Mouse (Mus musculus) embryo, embryonic 11 days (tissue): ENCODE data around the gene Gngt2.
A peak's percentile ranks its signal among the peaks of the same experiment; 100 is the strongest.

Experiments used
- DNase-seq: peaks from one replicate; pipeline ENCODE4 v3.0.0-alpha.2; 2015

Gngt2 gene

DNA sequence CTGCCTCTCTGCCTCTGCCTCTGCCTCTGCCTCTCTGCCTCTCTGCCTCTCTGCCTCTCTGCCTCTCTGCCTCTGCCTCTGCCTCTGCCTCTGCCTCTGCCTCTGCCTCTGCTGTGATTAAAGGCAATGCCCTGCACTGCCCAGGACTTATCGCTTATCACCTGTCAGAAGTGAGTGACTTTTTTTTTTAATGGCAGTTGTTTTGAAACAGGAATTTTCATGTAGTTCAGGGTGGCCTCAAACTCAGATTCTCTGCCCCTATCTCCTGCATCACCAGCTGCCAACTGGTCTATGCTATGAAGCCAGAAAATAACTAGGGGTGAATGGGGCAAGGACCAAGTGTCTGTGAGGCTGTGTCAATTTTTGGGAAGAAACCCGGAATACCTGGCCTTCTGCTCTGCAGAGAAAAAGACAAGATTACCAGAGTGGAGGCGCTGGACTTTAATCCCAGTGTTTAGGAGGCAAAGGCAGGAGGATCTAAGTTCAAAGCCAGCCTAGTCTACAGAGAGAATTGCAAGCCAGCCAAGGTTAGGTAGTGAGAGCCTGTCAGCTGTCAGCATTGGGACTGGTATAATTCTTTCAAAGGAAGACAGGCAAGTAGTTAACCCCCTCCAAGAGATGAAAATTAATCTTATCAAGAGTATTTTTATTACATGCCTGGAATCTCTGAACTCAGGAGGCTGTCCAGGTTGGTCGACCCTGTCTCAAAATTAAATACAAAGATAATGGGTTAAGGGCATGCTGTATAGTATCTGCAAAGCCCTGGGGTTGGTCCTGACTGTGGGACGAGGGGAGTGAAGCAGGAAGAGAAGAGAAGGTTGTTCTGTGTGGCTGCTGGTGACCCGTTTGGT is 10.5 kb upstream of the Gngt2 start:
- DNase-seq: no peak

DNA sequence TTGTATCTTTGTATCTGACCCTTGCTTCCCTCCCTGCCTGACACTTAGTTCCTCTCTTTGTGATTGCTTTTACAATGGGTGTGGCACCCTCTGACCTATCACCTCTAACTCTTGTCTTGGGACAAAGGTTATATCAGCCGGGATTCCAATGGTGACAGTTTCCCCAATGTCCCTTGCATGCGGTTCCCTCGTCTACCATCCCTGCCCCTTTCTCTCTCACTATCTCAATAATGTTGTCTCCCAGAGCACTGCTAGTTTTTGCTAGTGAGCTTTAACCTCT is 9.9 kb upstream of the Gngt2 start:
- DNase-seq: no peak

DNA sequence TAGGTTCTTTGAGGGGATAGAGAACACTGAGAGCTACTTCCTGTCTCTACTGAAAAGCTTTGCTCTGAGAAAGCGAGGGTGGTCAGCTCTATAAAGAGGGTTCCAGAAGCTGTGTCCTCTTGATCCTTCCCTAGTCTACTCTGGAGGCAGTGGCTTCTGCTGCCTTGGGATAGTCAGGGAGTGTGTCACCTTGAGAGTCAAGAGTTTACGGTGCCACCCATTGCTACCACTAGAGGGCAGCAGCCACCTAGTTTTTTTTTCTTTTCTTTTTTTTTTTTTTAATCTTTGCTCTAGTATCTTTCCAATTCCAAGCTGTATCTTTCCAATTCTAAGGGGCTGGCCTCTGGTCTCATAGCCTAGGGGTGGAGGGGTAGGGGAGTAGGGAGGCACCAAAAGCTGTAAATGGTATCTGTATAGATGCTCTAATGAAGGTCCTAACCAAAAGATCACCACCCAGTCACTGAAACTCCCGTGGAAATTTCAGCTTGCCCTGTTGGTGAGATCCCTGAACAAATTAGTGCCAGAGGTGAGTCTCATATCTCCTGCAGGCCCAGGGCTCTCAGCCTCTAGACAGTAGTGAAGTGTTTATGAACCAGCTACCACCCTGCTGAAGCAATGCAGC is 9.4 kb upstream of the Gngt2 start:
- DNase-seq: peak; percentile 69

DNA sequence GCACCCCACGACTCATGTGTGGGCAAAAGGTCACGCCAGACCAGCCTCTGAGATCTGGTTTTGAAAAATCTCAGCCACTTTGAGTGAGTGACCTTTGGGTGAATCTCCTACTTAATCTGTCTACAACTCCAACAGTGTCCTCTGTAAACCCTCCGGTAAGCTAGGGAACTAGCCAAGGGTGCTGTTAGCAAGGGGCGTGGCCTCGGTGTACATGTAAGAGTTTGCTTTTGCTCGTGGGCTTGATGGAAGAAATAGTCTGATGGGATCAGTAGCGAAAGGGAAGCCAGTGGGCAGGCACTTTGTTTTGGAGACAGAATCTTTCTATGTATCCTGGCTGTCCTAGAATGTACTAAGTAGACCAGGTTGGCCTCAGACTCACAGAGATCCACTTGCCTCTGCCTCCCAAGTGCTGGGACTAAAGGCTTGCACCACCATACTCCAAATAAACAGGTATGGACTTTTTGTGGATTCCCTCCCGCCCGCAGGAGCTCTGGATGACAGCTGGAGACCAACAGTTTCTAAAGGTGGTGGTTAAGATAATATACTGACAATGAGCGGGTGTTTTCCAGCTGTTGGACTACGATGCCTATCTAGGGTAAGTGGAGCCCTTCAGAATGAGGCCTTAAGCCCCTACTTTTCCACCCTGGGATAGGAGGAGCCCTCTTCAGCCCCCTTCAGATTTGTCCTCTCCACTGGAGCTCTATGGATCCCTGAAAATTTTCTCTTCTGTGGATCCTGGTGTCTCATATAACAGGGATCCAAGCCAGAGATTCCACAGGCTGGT is 8.6 kb upstream of the Gngt2 start:
- no peak for DNase-seq

DNA sequence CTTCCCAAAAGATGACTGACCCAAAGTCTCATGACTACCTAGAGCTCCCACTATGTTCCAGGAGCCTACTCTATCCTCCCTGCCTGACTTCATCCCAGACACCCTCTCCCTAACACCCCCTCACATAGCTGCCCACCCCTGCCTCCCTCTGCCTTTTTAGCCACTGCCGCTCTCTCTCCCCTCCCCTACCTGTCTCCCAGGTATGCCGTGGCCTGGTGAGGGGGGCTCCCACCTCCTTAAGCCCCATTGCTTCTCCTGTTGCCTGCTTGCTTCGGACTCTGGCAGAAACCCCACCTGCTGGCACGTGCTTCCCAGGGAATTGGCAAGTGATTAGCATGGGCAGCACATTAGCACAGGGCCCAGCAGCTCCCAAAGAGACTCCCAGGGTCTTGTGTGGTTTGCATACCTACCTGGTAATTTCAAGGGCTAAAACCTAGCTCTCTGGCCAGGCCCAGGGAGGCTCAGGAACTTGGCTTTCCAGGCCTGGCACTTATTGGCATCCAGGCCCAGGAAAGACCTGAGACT is 7.4 kb upstream of the Gngt2 start:
- no peak for DNase-seq

DNA sequence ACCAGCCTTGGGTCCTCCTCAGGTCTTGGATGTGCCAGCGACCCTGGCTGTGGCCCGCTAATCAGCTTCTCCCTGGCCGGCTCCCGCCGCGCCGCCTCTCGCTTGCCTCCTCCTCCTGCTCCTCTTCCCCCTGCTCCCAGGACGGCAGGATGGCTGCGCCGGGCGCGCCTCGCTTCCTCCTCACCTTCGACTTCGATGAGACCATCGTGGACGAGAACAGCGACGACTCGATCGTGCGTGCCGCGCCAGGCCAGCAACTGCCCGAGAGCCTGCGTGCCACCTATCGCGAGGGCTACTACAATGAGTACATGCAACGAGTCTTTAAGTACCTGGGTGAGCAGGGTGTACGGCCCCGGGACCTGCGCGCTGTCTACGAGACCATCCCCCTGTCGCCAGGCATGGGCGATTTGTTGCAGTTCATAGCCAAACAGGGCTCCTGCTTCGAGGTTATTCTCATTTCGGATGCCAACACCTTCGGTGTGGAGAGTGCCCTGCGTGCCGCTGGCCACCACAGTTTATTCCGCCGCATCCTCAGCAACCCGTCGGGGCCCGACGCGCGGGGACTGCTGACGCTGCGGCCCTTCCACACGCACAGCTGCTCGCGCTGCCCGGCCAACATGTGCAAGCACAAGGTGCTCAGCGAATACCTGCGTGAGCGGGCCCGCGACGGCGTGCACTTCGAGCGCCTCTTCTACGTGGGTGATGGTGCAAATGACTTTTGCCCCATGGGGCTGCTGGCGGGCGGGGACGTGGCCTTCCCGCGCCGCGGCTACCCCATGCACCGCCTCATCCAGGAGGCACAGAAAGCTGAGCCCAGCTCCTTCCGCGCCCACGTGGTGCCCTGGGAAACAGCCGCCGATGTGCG is 6.4 kb upstream of the Gngt2 start:
- DNase-seq: peak; percentile 28

DNA sequence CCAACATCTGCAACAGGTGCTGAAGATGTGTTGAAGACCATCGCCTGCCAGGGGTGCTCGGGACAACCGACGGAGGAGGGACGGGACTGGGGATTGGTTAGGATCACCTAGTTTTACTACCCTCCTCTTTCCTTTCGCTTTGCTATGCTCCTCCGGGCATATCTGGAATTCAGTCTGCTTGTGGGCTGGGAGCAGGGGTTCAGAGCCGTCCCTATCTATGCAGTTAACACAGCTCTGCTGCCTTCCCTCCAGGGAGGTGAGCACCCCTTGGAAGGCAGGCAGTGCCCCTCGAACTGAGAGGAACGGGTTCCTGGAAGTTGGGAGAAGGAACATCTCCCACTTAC is 5.8 kb upstream of the Gngt2 start:
- no peak for DNase-seq

DNA sequence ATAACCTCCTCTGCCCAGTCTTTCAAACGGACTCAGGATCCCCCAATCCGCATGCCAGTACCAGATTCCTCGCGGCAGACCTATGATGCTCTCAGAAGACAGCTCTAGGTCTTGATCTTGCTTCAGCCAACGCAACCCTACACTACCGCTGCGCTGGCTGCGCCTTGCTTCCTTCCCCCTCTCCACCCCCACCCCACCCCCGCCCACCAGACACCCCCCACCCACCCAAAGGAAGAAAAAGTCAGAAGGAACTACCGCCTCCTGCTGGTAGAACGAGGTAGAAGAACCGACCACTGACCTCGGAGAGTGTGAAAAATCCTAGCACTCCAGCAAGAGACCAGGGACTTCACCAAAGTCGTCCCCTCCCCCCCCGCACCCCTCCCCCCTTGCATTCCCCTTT is 5.4 kb upstream of the Gngt2 start:
- peak; percentile 50 for DNase-seq

DNA sequence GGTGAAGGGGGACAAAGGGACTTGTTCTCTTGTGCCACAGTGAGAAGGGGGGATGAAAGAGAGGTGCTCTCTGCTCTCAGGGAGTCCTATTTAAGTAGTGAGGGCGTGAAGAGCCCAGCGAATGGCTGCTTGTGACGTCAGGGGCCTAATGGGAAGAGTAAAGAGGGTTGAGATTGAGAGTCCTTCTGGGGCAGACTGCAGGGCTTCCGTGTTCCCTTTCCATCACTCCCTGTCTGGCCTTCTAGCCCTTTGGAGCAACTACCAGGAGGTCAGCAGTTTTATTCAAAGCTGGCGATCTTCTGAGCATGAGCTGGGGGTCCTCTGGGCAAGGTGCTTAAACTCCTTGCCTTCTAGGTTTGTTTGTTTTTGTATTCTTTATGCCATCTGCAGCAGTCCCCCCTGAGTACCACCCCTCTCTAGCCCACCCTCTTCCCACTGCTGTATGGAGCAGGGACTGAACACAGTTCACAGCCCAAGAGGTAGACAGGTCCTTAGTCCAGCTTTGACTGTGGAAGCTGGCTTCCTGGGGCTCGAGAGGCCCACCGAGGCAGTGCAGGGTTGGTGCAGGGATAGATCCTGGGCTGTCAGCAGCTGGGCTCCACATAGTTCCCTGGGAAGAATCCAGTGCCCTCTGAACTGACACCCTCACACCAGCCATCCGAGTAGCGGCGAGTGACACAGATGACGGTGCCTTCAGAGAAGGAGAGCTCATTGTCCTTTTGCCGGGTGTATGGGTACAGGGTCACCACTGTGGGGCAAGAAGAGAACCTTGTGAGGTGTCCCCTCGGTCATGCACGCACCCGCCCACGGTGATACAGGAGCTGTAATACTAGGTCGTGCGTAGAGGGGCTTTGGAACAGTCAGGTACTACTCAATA is 4.6 kb upstream of the Gngt2 start:
- DNase-seq: no peak

DNA sequence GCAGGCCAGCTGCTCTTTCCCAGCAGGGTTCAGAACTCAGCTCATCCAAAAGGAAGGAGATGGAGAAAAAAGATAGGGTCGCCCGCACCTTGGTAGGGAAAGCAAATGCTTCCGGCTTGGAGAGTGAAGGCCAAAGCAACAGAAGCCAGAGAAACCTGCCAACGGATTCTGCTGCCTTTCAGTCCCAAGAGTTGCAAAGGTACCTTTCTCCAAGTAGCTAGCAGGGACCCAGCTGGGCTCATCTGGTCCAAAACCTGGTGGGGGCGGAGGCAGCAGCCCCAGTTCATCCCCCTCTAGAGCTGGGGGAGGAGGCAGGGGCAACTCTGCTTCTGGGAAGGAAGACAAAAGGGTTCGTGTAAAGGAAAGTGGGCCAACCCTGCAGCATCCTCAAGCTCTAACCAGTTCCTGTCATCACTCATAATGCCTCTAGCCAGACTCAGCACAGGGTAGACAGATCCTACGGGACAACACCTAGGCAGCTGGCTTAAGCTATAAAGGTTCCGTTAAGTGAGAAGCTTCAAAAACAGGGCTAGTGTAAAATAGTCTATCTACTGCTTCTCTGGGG is 3.9 kb upstream of the Gngt2 start:
- no peak for DNase-seq

DNA sequence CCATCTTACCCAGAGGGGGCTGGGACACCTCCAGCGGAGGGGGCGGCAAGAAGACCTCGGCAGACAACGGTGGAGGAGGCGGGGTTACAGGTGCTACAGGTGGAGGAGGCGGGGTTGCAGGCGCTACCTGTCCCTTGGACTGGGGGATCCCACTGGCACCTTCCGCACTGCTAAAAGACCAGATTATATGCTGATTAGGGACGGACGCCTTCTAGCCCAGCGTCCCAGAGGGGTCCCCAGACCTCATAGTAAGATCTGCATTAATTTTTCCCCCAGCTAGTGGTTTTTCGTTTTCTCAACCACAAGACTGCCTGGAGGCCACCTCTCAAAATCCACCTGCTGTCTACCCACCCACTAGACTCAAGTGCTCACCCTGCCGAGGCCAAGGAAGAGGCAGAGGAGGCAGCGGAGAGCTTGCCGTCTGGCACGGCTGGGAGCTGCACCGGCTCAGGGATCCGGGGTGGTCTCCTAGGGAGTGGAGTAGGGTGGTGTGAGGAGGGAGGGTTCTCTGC is 3.3 kb upstream of the Gngt2 start:
- no peak for DNase-seq

DNA sequence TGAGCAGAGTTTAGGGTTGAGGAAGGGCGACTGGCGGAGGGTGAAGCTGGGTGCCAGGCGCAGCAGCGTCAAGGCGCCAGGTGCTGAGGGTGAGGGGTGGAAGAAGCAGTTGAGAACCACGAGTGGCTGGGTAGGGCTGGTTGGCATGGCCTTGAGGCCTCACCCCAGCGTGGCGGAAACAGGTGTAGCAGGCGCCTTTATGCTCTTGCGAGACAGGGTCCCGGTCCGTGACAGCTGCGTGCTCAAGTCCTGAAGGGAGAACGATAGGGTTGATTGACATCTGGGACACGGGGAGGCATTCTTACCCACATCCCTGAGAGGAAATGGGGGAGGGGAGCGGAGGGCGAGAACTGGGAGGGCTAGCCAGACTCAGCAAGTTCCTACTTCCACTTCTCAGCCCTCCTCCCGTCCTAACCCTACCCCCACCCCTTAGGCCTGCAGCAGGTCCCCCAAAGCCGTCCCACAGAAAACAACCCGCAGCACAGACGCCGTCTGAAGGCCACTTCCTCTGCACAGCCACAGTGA is 2.8 kb upstream of the Gngt2 start:
- DNase-seq: peak; percentile 37

DNA sequence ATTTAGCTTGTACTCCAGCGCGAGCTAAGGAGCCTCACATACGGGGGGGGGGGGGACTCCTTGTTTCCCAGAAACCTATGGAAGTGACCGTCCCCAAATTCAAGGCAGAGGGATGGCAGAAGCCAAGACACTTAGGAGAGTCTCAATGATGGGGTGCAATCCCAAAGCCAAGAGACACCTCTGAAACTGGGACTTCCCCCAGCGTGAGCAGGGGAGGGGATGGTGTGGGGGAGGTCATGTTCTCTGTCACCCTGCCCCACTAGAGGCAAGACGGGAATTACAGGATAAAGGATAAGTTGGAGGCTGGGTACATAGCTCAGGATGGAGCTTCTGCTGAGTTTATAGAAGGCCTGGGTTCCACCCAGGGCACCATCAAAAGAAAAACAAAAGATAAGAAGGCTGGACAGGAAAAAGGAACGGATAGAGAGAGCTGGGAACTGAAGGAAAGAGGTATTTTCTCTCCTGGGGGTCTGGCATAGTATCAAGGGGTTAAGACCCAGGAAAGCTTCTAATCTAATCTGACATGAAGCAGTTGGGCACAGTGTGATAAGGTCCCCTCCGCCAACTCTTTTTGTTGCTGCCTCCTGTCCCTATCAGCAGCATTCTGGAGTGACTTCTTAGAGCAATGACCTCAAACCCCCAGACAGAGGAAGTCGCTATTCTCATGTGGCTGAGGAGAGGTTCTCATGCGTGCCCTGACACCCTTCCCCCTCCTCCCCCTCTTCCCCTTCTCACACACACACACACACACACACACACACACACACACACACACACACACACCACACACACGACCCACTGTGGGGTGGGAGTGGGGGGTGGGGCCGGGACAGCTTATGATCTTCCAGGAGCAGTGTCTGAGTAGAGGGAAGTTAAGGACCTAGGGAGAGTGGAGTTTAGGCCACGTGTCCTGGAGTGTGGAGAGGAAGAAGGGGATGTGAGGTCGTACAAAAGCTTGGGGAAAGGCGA is 2.0 kb upstream of the Gngt2 start:
- DNase-seq: no peak

DNA sequence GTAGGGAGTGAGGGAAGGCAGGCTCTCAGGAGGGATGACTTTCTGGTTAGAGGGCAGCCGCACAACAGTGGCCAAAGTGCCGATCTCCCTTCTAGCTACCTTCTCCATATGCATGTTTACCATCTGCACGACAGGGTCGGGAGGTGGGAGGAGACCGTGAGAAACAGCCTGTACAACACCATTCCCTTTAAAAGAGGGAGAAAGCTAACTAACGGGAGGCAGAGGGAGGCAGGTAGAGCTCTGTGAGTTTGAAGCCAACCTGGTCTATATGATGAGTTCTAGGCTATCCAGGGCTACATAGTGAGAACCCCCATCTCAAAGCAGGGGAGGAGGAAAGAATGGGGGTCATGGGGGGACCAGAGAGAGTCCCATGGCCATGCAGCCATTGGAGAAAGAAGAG is 1.2 kb upstream of the Gngt2 start:
- no peak for DNase-seq

DNA sequence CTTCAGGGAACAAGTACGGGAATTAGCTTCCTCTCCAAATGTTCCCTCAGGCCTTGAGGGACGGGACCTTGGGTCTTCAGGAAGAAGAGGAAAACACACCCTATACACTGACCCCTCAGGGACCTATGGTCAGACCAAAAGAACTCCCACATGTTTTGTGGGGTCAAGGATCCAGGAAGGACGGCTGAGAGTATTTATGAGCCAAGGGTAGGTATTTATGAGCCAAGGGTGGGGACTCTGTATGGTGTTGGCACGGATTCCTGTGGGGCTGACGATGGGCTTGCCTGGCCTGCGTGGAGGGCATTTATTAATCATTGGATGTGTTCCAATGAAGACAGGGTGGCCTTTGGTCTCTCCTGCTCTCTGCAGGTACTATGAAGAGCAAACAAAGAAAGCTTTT is 583 bp upstream of the Gngt2 start:
- DNase-seq: no peak

DNA sequence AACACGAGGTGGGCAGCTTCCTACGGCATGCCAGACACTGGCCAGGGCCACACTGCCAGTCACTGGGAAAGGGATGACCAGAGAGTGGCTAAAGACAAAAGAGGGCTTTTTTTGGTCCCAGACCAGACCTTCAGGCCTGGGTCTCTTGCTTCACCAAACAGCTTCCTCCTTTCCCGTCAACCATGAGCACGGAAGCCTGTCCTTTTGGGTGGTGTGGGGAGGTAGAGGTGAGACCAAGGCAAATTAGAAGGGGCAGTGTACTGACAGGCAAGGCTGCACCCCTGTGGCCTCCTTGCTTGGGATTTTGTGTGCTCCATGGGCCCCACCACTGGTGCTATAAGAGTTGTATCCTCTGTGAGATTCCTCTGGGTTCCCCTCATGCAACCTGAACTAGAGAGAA is 1.6 kb downstream of the Gngt2 start:
- DNase-seq: no peak

DNA sequence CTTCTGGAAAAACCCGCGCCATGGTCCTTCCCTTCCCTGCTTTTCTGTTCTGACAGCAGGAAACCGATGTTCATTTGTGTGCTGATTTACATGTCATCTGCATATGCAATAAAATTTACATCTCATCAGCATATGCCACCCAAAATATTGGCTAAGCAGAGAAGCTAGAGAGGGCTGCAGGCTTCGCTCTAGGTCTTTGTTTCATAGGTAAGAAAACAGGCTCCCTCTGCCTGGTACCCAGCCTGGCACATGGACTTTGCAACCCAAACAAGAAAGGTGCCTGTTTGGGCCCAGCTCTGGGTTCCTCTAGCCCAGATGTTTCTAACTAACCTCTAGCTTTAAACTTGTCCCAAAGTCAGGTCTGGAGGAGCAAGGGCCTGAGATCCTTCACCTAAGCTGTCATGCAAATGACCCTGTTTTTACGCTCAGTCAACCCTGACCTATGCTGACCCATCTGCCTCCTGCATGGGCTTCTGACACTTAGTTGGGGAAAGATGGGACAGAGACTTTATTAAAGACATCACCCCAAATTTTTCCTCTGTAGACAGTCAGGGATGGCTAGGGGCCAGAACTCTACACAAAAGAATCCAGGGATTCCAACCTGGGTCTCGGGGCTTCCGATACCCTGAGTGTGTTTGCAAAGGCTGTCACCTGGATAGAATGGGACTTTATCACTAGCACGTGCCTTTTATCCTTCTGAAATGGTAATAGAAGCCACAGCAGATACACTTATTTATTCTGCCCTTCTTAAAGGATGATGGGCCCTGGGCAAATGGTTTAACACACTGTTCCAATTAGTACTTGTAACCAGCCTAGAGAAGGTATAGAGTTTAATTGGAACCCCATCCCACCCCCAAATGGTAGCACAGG is 2.2 kb downstream of the Gngt2 start:
- DNase-seq: no peak

DNA sequence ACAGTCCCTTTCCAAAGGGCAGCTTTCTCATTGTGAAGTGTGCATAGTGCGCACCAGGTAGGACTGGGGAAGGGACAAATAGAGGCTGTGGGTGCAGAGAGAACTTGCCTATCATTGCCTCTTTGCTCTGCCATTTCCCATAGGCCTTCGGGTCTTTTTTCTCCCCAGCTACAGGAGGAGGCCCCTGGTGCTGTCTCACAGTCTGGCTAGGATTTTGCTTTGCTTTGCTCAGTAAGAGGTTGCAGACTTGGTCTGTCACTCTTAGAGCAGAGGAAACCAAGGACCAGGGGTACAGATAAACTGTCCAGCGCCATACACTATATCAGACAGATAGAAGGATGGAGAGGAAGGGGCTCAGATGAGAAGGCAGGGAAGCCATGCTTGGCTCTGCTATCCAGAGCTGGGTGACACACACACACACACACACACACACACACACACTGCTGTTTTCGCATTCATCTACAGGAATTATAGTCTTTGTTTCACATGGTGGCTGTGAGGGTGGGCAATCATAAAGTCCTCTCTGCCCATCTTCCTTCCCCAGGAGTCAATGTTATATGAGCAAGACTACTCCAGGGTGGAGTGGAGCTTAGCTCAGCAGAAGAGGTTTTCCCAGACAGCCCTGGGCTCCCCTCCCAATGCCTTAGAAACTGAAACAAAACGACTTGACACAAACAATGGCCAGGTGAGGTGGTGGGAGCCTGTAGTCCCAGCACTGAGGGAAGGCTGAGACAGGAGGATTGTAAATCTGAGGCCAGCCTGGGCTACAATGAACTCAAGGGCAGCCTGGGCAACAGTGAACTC is 3.9 kb downstream of the Gngt2 start:
- no peak for DNase-seq
